Mouse (Mus musculus): ENCODE measurements at regions not wholly inside any gene's neighbourhood (a gene's known extent, or its start where the extent isn't known, plus 50 kb on each side); places are given as distances from the start of the nearest gene placed in this dataset.

GRCm38 (mm10) chr2:21908813-21909480, 318.4 kb upstream of the Myo3a start:
- no peak overlapping the region for H3K4me2 ChIP-seq (replicated peaks)
- H3K27ac ChIP-seq (replicated peaks) = no peak overlapping the region
- 83% methylated on average over 7 of the region's 7 CpGs for WGBS
- H3K4me3 ChIP-seq = no peak overlapping the region
- H3K9ac ChIP-seq (replicated peaks) = no peak overlapping the region
- H3K36me3 ChIP-seq = no peaks in the 10 kb centered on the region; the same call in 1 of the 2 replicates
- no peaks in the 10 kb centered on the region for H3K9me3 ChIP-seq
- ATAC-seq (ENCODE audit: low FRiP score, low read depth) = no peak
- no peaks in the 10 kb centered on the region for H3K27me3 ChIP-seq
- H3K4me1 ChIP-seq = no peaks in the 10 kb centered on the region

GRCm38 (mm10) chr2:21909481-21909966, 317.8 kb upstream of the Myo3a start:
- H3K27ac ChIP-seq (replicated peaks) = no peak overlapping the region

GRCm38 (mm10) chr2:21917804-21918690, 309.3 kb upstream of the Myo3a start:
- peaks cover 17% of the 10 kb centered on the region for H3K4me1 ChIP-seq
- H3K36me3 ChIP-seq = no peaks in the 10 kb centered on the region
- ATAC-seq (ENCODE audit: low FRiP score, low read depth) = peak; percentile 96
- 5% methylated on average over 15 of the region's 16 CpGs for WGBS
- H3K9me3 ChIP-seq = no peaks in the 10 kb centered on the region
- H3K9ac ChIP-seq (replicated peaks) = peak overlapping the region; percentile 49
- peak overlapping the region; percentile 55 for H3K4me2 ChIP-seq (replicated peaks)
- peak overlapping the region; percentile 97 for H3K27ac ChIP-seq (replicated peaks)
- H3K4me3 ChIP-seq = peak overlapping the region; percentile 34
- no peaks in the 10 kb centered on the region for H3K27me3 ChIP-seq

More at GRCm38 (mm10) chr2:21909481-21909966, 317.8 kb upstream of the Myo3a start:
- H3K36me3 ChIP-seq = no peaks in the 10 kb centered on the region; the same call in 1 of the 2 replicates
- H3K4me3 ChIP-seq = no peak overlapping the region
- H3K4me2 ChIP-seq (replicated peaks) = no peak overlapping the region
- H3K27me3 ChIP-seq = no peaks in the 10 kb centered on the region
- 23% methylated on average over 7 of the region's 7 CpGs for WGBS
- no peak overlapping the region for H3K9ac ChIP-seq (replicated peaks)
- ATAC-seq (ENCODE audit: low FRiP score, low read depth) = peak; percentile 55; the same call in 1 of the 2 replicates
- H3K4me1 ChIP-seq = no peaks in the 10 kb centered on the region
- no peaks in the 10 kb centered on the region for H3K9me3 ChIP-seq

- peak overlapping the region; percentile 49; the same call in 1 of the 2 replicates for H3K9ac ChIP-seq (replicated peaks)
Observed at GRCm38 (mm10) chr2:21919091-21919490, 308.2 kb upstream of the Myo3a start.

GRCm38 (mm10) chr2:21927656-21928055, 299.6 kb upstream of the Myo3a start:
- no peaks in the 10 kb centered on the region for H3K27me3 ChIP-seq

More at GRCm38 (mm10) chr2:21919091-21919490, 308.2 kb upstream of the Myo3a start:
- H3K27ac ChIP-seq (replicated peaks) = peak overlapping the region; percentile 97
- peaks cover 17% of the 10 kb centered on the region for H3K4me1 ChIP-seq
- ATAC-seq (ENCODE audit: low FRiP score, low read depth) = no peak
- no peak overlapping the region for H3K4me3 ChIP-seq
- H3K9me3 ChIP-seq = no peaks in the 10 kb centered on the region
- no peaks in the 10 kb centered on the region for H3K36me3 ChIP-seq
- peak overlapping the region; percentile 55 for H3K4me2 ChIP-seq (replicated peaks)
- no peaks in the 10 kb centered on the region for H3K27me3 ChIP-seq
- WGBS = 47% methylated on average over 2 of the region's 2 CpGs

GRCm38 (mm10) chr2:21939993-21940392, 287.3 kb upstream of the Myo3a start:
- no peak for ATAC-seq (ENCODE audit: low FRiP score, low read depth)

More at GRCm38 (mm10) chr2:21927656-21928055, 299.6 kb upstream of the Myo3a start:
- no peaks in the 10 kb centered on the region for H3K9me3 ChIP-seq
- no peak overlapping the region for H3K4me2 ChIP-seq (replicated peaks)
- ATAC-seq (ENCODE audit: low FRiP score, low read depth) = peak; percentile 27; the same call in 1 of the 2 replicates
- 50% methylated on average over 1 of the region's 1 CpGs for WGBS
- H3K27ac ChIP-seq (replicated peaks) = no peak overlapping the region
- H3K4me3 ChIP-seq = no peak overlapping the region
- H3K9ac ChIP-seq (replicated peaks) = no peak overlapping the region
- H3K4me1 ChIP-seq = no peaks in the 10 kb centered on the region
- no peaks in the 10 kb centered on the region for H3K36me3 ChIP-seq

GRCm38 (mm10) chr2:21940797-21941487, 286.4 kb upstream of the Myo3a start:
- Histone ChIP-seq H3K36me3 (no peaks in the 10 kb centered on the region), H3K4me1 (no peaks in the 10 kb centered on the region), H3K9ac (replicated peaks) (no peak overlapping the region), H3K4me3 (no peak overlapping the region), H3K9me3 (no peaks in the 10 kb centered on the region), H3K27me3 (no peaks in the 10 kb centered on the region), H3K27ac (replicated peaks) (no peak overlapping the region), H3K4me2 (replicated peaks) (no peak overlapping the region)
- ATAC-seq (ENCODE audit: low FRiP score, low read depth) = peak; percentile 52
- WGBS = 54% methylated on average over 4 of the region's 4 CpGs

More at GRCm38 (mm10) chr2:21939993-21940392, 287.3 kb upstream of the Myo3a start:
- no peak overlapping the region for H3K4me2 ChIP-seq (replicated peaks)
- H3K9me3 ChIP-seq = no peaks in the 10 kb centered on the region
- no peaks in the 10 kb centered on the region for H3K27me3 ChIP-seq
- WGBS = 94% methylated on average over 3 of the region's 3 CpGs
- no peaks in the 10 kb centered on the region for H3K4me1 ChIP-seq
- H3K4me3 ChIP-seq = no peak overlapping the region
- no peak overlapping the region for H3K27ac ChIP-seq (replicated peaks)
- no peaks in the 10 kb centered on the region for H3K36me3 ChIP-seq
- no peak overlapping the region for H3K9ac ChIP-seq (replicated peaks)

GRCm38 (mm10) chr2:21941488-21942000, 285.8 kb upstream of the Myo3a start:
- no peak overlapping the region for H3K4me2 ChIP-seq (replicated peaks)
- WGBS = 70% methylated on average over 2 of the region's 2 CpGs
- H3K27ac ChIP-seq (replicated peaks) = no peak overlapping the region
- ATAC-seq (ENCODE audit: low FRiP score, low read depth) = peak; percentile 60
- H3K4me3 ChIP-seq = no peak overlapping the region
- H3K9me3 ChIP-seq = no peaks in the 10 kb centered on the region
- H3K36me3 ChIP-seq = no peaks in the 10 kb centered on the region
- no peaks in the 10 kb centered on the region for H3K27me3 ChIP-seq
- H3K4me1 ChIP-seq = no peaks in the 10 kb centered on the region
- H3K9ac ChIP-seq (replicated peaks) = no peak overlapping the region

GRCm38 (mm10) chr2:21943676-21944075, 283.6 kb upstream of the Myo3a start:
- Histone ChIP-seq H3K9ac (replicated peaks) (no peak overlapping the region), H3K4me3 (no peak overlapping the region), H3K9me3 (no peaks in the 10 kb centered on the region), H3K27me3 (no peaks in the 10 kb centered on the region), H3K36me3 (no peaks in the 10 kb centered on the region), H3K4me2 (replicated peaks) (no peak overlapping the region), H3K4me1 (no peaks in the 10 kb centered on the region), H3K27ac (replicated peaks) (no peak overlapping the region)
- no peak for ATAC-seq (ENCODE audit: low FRiP score, low read depth)
- 86% methylated on average over 2 of the region's 2 CpGs for WGBS

GRCm38 (mm10) chr2:21946484-21946883, 280.8 kb upstream of the Myo3a start:
- Histone ChIP-seq H3K27ac (replicated peaks) (no peak overlapping the region), H3K4me3 (no peak overlapping the region), H3K9ac (replicated peaks) (no peak overlapping the region), H3K36me3 (no peaks in the 10 kb centered on the region), H3K4me1 (no peaks in the 10 kb centered on the region), H3K4me2 (replicated peaks) (no peak overlapping the region), H3K27me3 (no peaks in the 10 kb centered on the region), H3K9me3 (no peaks in the 10 kb centered on the region)
- 92% methylated on average over 2 of the region's 2 CpGs for WGBS
- ATAC-seq (ENCODE audit: low FRiP score, low read depth) = no peak

- no peak overlapping the region for H3K27ac ChIP-seq (replicated peaks)
- no peak overlapping the region for H3K4me2 ChIP-seq (replicated peaks)
- H3K9me3 ChIP-seq = no peaks in the 10 kb centered on the region
- H3K36me3 ChIP-seq = no peaks in the 10 kb centered on the region
- WGBS = 71% methylated on average over 3 of the region's 3 CpGs
- H3K4me1 ChIP-seq = no peaks in the 10 kb centered on the region
- no peak overlapping the region for H3K9ac ChIP-seq (replicated peaks)
- no peak for ATAC-seq (ENCODE audit: low FRiP score, low read depth)
- no peak overlapping the region for H3K4me3 ChIP-seq
- no peaks in the 10 kb centered on the region for H3K27me3 ChIP-seq
Observed at GRCm38 (mm10) chr2:21951279-21951678, 276.0 kb upstream of the Myo3a start.

Measured in midbrain, embryonic 12.5 days (tissue).